Mouse (Mus musculus): ENCODE results near the gene Sdk1.

DNA sequence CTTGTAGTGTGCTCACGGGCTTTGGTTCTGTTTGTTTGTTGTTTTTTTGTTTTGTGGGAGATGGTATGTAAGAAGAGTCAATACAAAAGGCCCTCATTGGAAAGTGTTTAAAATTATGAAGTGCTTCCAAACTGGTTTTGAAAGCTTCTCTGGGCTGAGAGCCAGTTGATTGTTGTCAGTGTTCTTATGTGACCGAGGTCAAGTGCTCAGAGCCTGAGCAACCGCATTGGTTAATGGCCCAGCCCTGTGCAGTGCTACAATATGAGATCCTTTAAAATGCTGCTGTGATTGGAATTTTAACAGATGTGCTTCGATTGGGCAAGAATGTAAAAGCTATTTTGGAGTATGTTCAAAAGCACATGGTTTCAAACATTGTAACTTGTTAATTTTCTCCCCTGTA, 127.3 kb downstream of the Sdk1 start:
- TF ChIP-seq EP300 (IDR thresholded peaks at IDR 0.05; ENCODE audit: insufficient read depth, low read depth, low read length) (no peak), POLR2A (IDR thresholded peaks at IDR 0.05; ENCODE audit: insufficient read depth, low read depth, low read length) (no peak)

All from heart, adult 2 months (tissue).